Mouse (Mus musculus) layer of hippocampus, adult 8-10 months (tissue): Measurements from ENCODE around the gene Gm10184. TPM values are rescaled to one million over a fixed set of nuclear protein-coding genes. Genes with fewer than 3 reads are reported as not detected.
"Not testable (repeated sequence)": the region's sequence is repeated elsewhere in the genome, so short reads cannot be mapped to it uniquely, and the experiment has no call there.

ENCODE experiments used
- DNase-seq, 2 experiments: peaks; one replicate each; pipeline ENCODE4 v3.0.0; 2022; ENCODE audit warnings: low spot score in 2 of 2
- total RNA-seq, 4 experiments: library from RNA; stranded (reverse); gene quantifications; 2 replicates each; pipeline ENCODE4 v1.2.4; 2022

Gm10184 gene
- total RNA-seq, result 1 to 10 TPM; 2.6 to 9.5 (median 4.1) TPM

DNA sequence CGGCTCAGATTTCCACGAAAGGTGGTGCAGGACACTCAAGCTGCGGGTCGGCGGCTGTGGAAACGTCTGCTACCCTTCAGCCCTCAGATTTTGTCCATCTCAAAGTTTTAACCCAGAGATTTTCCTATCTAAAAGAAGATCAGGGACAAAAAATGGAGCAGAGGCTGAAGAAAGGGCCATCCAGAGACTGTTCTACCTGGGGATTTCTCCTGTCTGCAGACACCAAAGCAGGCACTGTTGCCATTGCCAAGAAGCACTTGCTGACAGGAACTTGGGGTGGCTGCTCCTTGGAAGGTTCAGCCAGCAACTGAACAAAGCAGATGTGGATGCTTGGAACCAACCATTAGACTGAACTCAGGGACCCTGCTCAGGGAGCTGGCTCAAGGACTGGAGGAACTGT, at the start of gene Gm10184:
TSS of gene Gm10184 (minus strand) at position 101 of the 400 bp plus-strand sequence.
- no peak for DNase-seq

DNA sequence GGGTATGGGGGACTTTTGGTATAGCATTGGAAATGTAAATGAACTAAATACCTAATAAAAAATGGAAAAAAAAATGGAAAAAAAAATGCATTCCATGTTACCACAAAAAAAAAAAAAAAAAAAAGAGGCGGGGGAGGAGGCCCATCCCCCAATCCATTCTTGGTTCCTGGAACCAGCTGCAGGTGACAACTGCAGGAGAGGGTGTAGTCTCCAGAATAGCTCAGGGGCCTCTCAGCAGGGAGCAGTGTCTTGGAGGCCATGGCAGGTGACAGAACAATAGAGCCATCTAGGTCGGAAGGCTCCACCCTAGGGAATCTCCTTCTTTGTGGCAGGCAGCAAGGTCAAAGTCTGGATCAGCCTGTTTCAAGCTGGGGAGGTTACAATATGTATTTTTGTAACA, 23.7 kb upstream of the Gm10184 start:
- DNase-seq, result no peak

DNA sequence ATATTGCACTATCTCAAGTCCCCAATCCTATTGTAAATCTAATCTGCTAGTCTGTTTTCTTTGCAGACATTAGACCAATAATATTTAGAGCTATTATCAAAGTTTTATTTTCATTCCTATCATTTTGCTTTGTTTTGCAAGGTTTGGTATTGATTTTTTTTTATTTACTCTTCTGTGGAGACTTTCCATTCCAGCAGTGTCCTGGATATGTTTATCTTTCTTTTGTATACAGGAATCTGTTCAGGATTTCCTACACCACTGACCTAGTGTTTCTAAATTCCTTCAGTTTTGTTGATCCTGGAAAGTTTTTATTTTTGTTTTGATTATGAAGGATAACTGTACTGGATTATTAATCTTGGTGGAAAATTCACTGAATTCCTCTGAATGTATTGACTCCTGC, 2.6 kb downstream of the Gm10184 start:
- no peak for DNase-seq

DNA sequence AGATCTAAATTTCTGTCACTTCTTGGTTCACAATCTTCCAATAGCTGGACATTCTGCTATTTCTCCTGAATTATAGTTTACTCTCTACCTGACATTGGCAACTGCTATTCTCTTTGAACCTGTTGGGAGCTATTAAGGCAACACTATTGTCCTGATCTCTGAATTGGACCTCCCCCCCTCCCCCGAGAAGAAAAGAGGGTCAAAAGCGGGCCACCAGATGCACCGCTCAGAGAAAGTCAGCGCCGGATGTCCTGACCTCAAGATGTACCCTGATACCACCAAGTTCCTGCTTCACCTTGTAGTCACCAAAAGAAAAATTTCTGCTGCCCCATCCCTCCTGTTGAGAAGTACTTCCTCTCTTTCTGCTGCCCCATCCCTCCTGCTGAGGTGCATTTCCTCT, 5.5 kb downstream of the Gm10184 start:
- not testable (repeated sequence) for DNase-seq

DNA sequence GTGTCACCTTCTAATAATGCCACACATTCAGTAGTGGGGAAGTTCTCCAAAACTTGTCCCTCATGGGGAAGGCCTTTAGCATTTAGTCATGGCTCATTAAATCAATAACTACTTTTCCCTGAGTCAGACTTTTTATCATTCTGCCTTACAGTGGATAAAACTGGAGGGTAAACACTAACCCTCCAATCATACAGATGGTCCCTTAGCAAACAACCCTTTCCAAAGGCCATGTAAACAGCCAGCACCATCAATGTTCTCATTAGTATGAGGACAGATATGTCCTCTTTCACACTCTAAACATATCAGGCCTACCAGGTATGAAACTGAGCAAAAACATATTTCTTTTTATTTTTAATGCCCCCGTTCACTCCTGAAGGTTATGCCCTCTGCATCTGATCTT, 7.5 kb downstream of the Gm10184 start:
- DNase-seq, result no peak

DNA sequence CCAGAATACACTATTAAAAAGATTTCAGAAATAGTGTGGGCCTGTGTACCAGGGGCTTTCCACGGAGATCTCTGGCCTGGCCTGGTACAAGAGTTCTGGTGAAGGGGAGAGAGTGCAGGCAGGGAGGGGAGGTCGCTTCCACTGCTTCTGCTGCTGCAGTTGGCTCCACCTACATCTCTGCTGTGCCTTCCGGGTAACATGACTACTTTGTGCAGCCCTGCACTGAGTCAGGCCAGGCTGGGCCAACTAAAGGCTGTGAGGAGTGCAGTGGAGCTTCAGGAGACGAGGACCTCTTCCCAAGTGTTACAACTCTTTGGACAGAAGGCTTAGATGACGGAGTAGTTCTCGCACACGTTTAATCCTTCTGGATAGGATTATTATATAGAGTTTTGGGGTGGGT, 9.6 kb downstream of the Gm10184 start:
- DNase-seq, result no peak

DNA sequence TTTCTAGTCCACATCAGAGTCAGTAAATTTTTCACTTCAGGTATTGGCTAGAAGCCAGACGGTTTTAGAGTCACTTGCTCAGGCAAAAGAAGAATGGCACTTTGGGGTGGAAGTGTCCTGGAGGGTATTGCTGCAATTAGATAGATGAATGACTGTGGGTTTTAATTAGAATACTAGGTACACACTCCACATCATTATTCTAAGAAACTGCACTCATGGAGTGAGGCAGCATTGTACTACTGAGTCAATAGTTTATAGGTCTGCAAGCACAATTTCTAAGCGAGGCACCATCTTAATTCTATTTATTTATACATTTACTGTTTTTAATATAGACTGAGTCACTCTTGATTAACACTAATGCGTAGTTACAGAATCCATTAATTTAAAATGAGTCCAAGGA, 10.4 kb downstream of the Gm10184 start:
- DNase-seq, result no peak

DNA sequence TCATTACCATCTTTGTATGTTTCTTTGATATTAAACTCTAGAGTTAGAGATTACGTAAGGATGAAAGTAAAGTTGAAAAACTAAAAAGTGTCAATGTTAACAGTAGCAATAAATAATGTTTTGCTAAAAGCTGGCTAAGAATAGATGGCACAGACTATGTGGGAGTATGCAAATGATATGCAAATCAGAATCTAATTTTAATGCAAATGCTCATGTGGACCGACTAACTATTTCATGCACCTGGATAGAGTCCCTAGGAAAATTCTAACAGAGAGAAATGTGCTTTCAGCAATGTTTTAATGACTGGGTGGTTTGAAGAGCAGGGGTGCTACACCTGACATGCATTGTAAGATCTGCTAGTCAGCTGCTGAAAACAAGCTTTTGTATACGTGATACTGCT, 45.3 kb downstream of the Gm10184 start:
- peak in 1 of 2 experiments; percentile 2 for DNase-seq
